Mouse (Mus musculus) embryonic facial prominence, embryonic 14.5 days (tissue): ENCODE results near the gene Cfap54. TPM values are rescaled to one million over a fixed set of nuclear protein-coding genes. Genes with fewer than 3 reads are reported as not detected.

ENCODE experiments used
- ATAC-seq: fragments of 200-750 bp; cut with Nextera tagmentation; 2 replicates; pipeline ENCODE4 v1.8.0; 2017; ENCODE audit warnings: low read depth, moderate number of reproducible peaks, moderate TSS enrichment
- DNase-seq: peaks from one replicate; pipeline ENCODE4 v3.0.0-alpha.2; 2015; ENCODE audit warnings: low spot score
- H3K27ac ChIP-seq: fragments of 300-500 bp; sonication (generic); replicated peaks from 2 replicates; pipeline ENCODE4 v1.5.1; 2014; ENCODE audit warnings: low read depth, mild to moderate bottlenecking, low read length, moderate library complexity
- H3K27me3 ChIP-seq: fragments of 300-500 bp; sonication (generic); replicated peaks from 2 replicates; pipeline ENCODE4 v1.6.1; 2014; ENCODE audit warnings: low read length; ENCODE audit not compliant: control insufficient read depth, insufficient read depth
- H3K36me3 ChIP-seq: fragments of 300-500 bp; sonication (generic); 2 replicates; pipeline ENCODE4 v1.6.1; 2014; ENCODE audit warnings: low read length, mixed read lengths; ENCODE audit not compliant: control insufficient read depth, insufficient read depth
- H3K4me1 ChIP-seq: fragments of 300-500 bp; sonication (generic); 2 replicates; pipeline ENCODE4 v1.6.1; 2014; ENCODE audit warnings: antibody characterized with exemption, low read length; ENCODE audit not compliant: control insufficient read depth, insufficient read depth
- H3K4me2 ChIP-seq: fragments of 300-500 bp; sonication (generic); 2 replicates; pipeline ENCODE4 v1.6.1; 2014; ENCODE audit warnings: low read depth, mild to moderate bottlenecking, low read length, moderate library complexity, mixed read lengths
- H3K4me3 ChIP-seq: fragments of 300-500 bp; sonication (generic); 2 replicates; pipeline ENCODE4 v1.5.1; 2014; ENCODE audit warnings: low read depth, mild to moderate bottlenecking, low read length
- H3K9ac ChIP-seq: fragments of 300-500 bp; sonication (generic); 2 replicates; pipeline ENCODE4 v1.6.1; 2014; ENCODE audit warnings: low read depth, mild to moderate bottlenecking, low read length, moderate library complexity, mixed read lengths
- H3K9me3 ChIP-seq: fragments of 300-500 bp; sonication (generic); 2 replicates; pipeline ENCODE4 v1.6.1; 2016; ENCODE audit warnings: low read length; ENCODE audit not compliant: control insufficient read depth
- WGBS: fragments of 180-500 bp; shearing (Covaris S2); extraction: QIAGEN DNeasy Blood & Tissue Kit; methylation state at CpG from one replicate; pipeline ENCODE4 v1.1.7; 2014; 5-methylcytosine and 5-hydroxymethylcytosine counted together
- polyA plus RNA-seq: library from polyadenylated mRNA; unstranded; fragments of >200 nt; fragmentation: Nextera tagmentation; extraction: Ambion mirVana; gene quantifications from 2 replicates; pipeline ENCODE4 v1.2.1, GENCODE M21; 2014

The Cfap54 gene
- polyA plus RNA-seq, 1 experiment from 2014 or later = 1.8 TPM

DNA sequence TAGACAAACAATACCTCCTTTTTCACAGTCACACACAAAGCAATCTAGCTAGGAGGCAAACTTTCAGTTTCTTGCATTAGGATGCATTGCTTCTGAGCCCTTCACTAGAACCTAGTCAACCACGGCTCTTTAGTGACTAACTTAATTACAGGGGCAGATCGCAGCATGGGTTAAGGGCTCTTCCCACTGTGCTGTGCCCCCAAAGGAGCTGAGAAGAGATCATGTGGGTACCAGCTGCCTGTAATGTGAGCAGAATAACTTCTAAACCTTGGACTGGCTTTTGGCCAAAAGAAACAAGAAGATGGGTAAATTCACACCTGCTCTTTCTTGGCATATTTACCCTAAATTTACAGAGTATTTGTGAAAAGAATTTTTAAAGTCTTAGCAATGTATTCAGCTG lies 291.2 kb downstream of the Cfap54 start:
- peak; percentile 84 for ATAC-seq
- WGBS = 13% methylated on average over 2 of the region's 2 CpGs
- no peaks in the 10 kb centered on the region for H3K9me3 ChIP-seq
- H3K4me3 ChIP-seq = no peak overlapping the region
- no peaks in the 10 kb centered on the region for H3K36me3 ChIP-seq
- H3K4me2 ChIP-seq = no peak overlapping the region
- H3K4me1 ChIP-seq = no peaks in the 10 kb centered on the region
- no peak overlapping the region for H3K9ac ChIP-seq
- no peak overlapping the region for H3K27ac ChIP-seq
- peak; percentile 69 for DNase-seq
- H3K27me3 ChIP-seq = no peaks in the 10 kb centered on the region

DNA sequence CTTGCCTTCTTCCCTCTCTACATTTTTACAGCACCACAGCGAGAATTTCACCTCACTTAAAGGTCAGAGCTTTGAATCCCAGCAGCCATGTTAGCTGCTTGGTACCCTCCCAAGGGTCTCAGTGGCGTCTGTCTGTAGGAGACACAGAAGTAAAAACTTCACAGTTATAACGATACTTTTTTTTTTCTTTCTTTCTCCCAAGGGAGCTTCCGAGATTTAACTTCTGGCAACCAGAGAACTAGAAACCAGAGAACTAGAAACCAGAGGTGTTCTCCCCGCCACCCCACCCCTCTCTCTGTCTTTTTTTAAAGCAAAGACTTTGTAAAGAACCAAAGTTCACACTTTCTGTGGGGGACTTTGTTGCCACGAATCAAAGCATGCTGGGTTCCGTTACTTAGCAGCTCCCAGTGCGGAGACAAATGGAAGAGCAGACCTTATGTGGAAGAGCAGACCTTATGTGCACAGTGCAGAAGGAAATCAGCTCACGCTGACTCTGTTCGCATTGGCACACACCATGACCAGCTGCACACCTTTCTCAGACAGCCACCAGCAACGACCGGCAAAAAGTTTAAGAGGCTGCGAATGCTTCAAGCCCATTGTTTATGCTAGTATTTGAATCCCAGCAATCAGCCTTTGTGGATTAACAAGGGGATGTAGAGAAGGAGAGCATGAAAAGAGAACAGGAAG lies 292.9 kb downstream of the Cfap54 start:
- H3K4me2 ChIP-seq = no peak overlapping the region
- no peak overlapping the region for H3K4me3 ChIP-seq
- no peak for DNase-seq
- no peaks in the 10 kb centered on the region for H3K4me1 ChIP-seq
- WGBS = 55% methylated on average over 13 of the region's 13 CpGs
- no peaks in the 10 kb centered on the region for H3K36me3 ChIP-seq
- no peak overlapping the region for H3K9ac ChIP-seq
- H3K27me3 ChIP-seq = no peaks in the 10 kb centered on the region
- no peak for ATAC-seq
- no peak overlapping the region for H3K27ac ChIP-seq
- H3K9me3 ChIP-seq = no peaks in the 10 kb centered on the region

- no peaks in the 10 kb centered on the region for H3K27me3 ChIP-seq
- H3K9me3 ChIP-seq = no peaks in the 10 kb centered on the region
- 78% methylated on average over 5 of the region's 5 CpGs for WGBS
- no peak overlapping the region for H3K27ac ChIP-seq
- no peak for DNase-seq
- no peaks in the 10 kb centered on the region for H3K36me3 ChIP-seq
- no peaks in the 10 kb centered on the region for H3K4me1 ChIP-seq
- no peak overlapping the region for H3K4me2 ChIP-seq
- no peak overlapping the region for H3K9ac ChIP-seq
- no peak overlapping the region for H3K4me3 ChIP-seq
- ATAC-seq = no peak
Measured at GRCm38 (mm10) chr10:92782691-92783090, 298.7 kb downstream of the Cfap54 start.

GRCm38 (mm10) chr10:92754359-92754758 lies 327.1 kb downstream of the Cfap54 start:
- Histone ChIP-seq H3K36me3 (no peaks in the 10 kb centered on the region), H3K9ac (no peak overlapping the region), H3K27ac (no peak overlapping the region), H3K9me3 (no peaks in the 10 kb centered on the region), H3K4me1 (no peaks in the 10 kb centered on the region), H3K4me3 (no peak overlapping the region), H3K27me3 (no peaks in the 10 kb centered on the region), H3K4me2 (no peak overlapping the region)
- no peak for DNase-seq
- 87% methylated on average over 5 of the region's 5 CpGs for WGBS
- no peak for ATAC-seq

DNA sequence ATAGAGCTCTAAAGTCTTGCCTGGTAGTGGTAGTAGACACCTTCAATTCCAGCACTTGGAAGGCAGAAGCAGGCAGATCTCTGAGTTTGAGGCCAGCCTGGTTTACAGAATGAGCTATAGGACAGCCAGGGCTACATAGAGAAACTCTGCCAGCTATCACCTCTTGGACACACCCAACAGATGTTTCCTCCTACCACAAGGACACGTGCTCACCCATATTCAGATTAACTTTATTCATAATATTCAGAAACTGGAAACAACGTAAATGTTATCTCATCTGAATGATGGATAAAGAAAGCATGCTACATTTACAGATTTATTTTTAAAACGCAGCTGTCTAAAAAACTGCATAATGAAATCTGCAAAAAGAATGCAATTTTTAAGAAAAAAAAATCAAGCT lies 351.1 kb downstream of the Cfap54 start:
- DNase-seq = no peak
- Histone ChIP-seq H3K4me1 (no peaks in the 10 kb centered on the region), H3K4me3 (no peak overlapping the region), H3K9me3 (no peaks in the 10 kb centered on the region), H3K27me3 (no peaks in the 10 kb centered on the region), H3K27ac (no peak overlapping the region), H3K9ac (no peak overlapping the region), H3K36me3 (no peaks in the 10 kb centered on the region), H3K4me2 (no peak overlapping the region)
- no peak for ATAC-seq
- WGBS = 85% methylated on average over 3 of the region's 3 CpGs

GRCm38 (mm10) chr10:92728723-92729122 lies 352.7 kb downstream of the Cfap54 start:
- no peaks in the 10 kb centered on the region for H3K36me3 ChIP-seq
- no peaks in the 10 kb centered on the region for H3K27me3 ChIP-seq
- no peak overlapping the region for H3K9ac ChIP-seq
- no peaks in the 10 kb centered on the region for H3K4me1 ChIP-seq
- H3K9me3 ChIP-seq = no peaks in the 10 kb centered on the region
- no peak for DNase-seq
- no peak for ATAC-seq
- WGBS = 85% methylated on average over 3 of the region's 3 CpGs
- no peak overlapping the region for H3K27ac ChIP-seq
- no peak overlapping the region for H3K4me2 ChIP-seq
- no peak overlapping the region for H3K4me3 ChIP-seq

Other genes with a start within 250 kb of the Cfap54 start
- 23.8 and 26.9 TPM in 2 replicates for gene Cdk17, start 79.3 kb upstream of the Cfap54 start, polyA plus RNA-seq
- gene Elk3, start 229.5 kb upstream of the Cfap54 start, polyA plus RNA-seq = 34.4 and 39.4 TPM in 2 replicates